Mouse (Mus musculus): ENCODE measurements around the gene Fbxl17. TPM values are rescaled to one million over a fixed set of nuclear protein-coding genes. Genes with fewer than 3 reads are reported as not detected.

The Fbxl17 gene
- polyA plus RNA-seq, 1 experiment from 2014 or later: 6.8 TPM

GRCm38 (mm10) chr17:63017605-63018167 is 482.1 kb downstream of the Fbxl17 start:
- ATAC-seq (ENCODE audit: insufficient number of reproducible peaks, low FRiP score, low TSS enrichment, low read depth) (no peak), DNase-seq (ENCODE audit: low spot score) (no peak)
- Histone ChIP-seq H3K27me3 (ENCODE audit: control insufficient read depth, insufficient read depth, low read length) (no peaks in the 10 kb centered on the region), H3K27ac (replicated peaks; ENCODE audit: low read depth, low read length) (no peak overlapping the region), H3K4me1 (ENCODE audit: control insufficient read depth, insufficient read depth, low read length) (no peaks in the 10 kb centered on the region), H3K9ac (ENCODE audit: low read length) (no peak overlapping the region), H3K36me3 (ENCODE audit: control insufficient read depth, insufficient read depth, low read length) (no peaks in the 10 kb centered on the region), H3K9me3 (ENCODE audit: control insufficient read depth, low read length) (no peaks in the 10 kb centered on the region), H3K4me2 (ENCODE audit: low read depth, severe bottlenecking) (no peak overlapping the region), H3K4me3 (ENCODE audit: low read depth, low read length) (no peak overlapping the region)
- WGBS: 93% methylated on average over 3 of the region's 3 CpGs

GRCm38 (mm10) chr17:63012571-63012923 is 487.3 kb downstream of the Fbxl17 start:
- Histone ChIP-seq H3K36me3 (ENCODE audit: control insufficient read depth, insufficient read depth, low read length) (no peaks in the 10 kb centered on the region), H3K9ac (ENCODE audit: low read length) (no peak overlapping the region), H3K9me3 (ENCODE audit: control insufficient read depth, low read length) (no peaks in the 10 kb centered on the region), H3K27me3 (ENCODE audit: control insufficient read depth, insufficient read depth, low read length) (no peaks in the 10 kb centered on the region), H3K4me3 (ENCODE audit: low read depth, low read length) (no peak overlapping the region), H3K27ac (replicated peaks; ENCODE audit: low read depth, low read length) (no peak overlapping the region), H3K4me1 (ENCODE audit: control insufficient read depth, insufficient read depth, low read length) (peaks cover 7% of the 10 kb centered on the region), H3K4me2 (ENCODE audit: low read depth, severe bottlenecking) (no peak overlapping the region)
- WGBS: 55% methylated on average over 3 of the region's 3 CpGs
- DNase-seq (ENCODE audit: low spot score) (no peak), ATAC-seq (ENCODE audit: insufficient number of reproducible peaks, low FRiP score, low TSS enrichment, low read depth) (no peak)

DNA sequence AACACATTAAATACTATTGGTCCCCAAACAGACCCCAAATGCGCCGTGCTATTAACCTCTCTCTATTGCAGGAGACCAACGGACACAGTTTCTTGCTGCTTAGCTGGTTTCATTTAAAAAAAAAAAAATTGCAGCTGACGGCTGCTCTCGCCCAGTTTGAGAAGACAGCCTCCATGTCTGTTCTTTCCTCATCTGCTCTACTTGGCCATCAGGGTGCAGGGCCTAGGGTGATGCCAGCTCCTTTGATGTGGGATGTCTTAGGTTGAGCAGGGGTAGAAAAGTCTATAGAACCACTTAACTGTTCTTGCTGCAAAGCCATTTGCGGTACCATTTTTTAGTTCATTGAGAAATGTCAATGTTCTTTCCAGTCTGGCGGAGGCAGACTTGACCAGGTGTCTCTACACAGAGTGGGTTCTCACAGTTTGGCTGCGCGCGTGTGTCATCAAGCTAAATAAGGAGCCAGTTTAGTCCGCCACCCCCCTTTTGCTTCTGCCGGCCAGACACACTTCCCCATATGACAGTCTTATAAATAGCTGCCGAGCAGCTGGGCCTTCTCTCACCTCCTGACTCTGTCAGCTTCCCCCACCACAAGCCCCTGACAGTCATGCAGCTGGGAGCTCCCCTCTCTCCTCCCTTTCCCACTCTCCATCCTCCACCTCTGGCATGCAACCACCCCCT is 487.8 kb downstream of the Fbxl17 start:
- 71% methylated on average over 13 of the region's 13 CpGs for WGBS
- Histone ChIP-seq H3K9me3 (ENCODE audit: control insufficient read depth, low read length) (no peaks in the 10 kb centered on the region), H3K4me3 (ENCODE audit: low read depth, low read length) (no peak overlapping the region), H3K27ac (replicated peaks; ENCODE audit: low read depth, low read length) (no peak overlapping the region), H3K4me1 (ENCODE audit: control insufficient read depth, insufficient read depth, low read length) (peaks cover 9% of the 10 kb centered on the region), H3K36me3 (ENCODE audit: control insufficient read depth, insufficient read depth, low read length) (no peaks in the 10 kb centered on the region), H3K27me3 (ENCODE audit: control insufficient read depth, insufficient read depth, low read length) (no peaks in the 10 kb centered on the region), H3K4me2 (ENCODE audit: low read depth, severe bottlenecking) (no peak overlapping the region), H3K9ac (ENCODE audit: low read length) (no peak overlapping the region)
- ATAC-seq (ENCODE audit: insufficient number of reproducible peaks, low FRiP score, low TSS enrichment, low read depth): no peak
- DNase-seq (ENCODE audit: low spot score): no peak

DNA sequence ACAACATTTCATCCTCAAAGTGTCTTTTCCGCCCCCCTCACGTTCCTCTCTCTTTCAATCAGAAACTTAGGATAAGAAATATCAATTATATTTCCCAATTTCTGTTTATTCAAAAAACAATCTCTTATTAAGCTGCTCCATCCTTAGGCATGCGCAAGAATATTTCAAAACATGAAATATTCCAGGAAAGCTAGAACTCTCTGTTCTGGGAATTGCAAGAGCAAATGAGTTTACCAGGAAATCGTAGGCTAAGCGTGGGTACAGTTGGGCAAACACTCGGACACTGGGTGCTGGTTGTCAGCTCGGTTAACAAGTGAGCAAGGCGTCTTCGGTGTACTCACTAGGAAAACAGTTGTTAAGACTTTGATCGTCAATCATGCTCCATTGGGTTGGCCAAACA is 489.0 kb downstream of the Fbxl17 start:
- Histone ChIP-seq H3K27ac (replicated peaks; ENCODE audit: low read depth, low read length) (no peak overlapping the region), H3K4me1 (ENCODE audit: control insufficient read depth, insufficient read depth, low read length) (peaks cover 9% of the 10 kb centered on the region), H3K27me3 (ENCODE audit: control insufficient read depth, insufficient read depth, low read length) (no peaks in the 10 kb centered on the region), H3K36me3 (ENCODE audit: control insufficient read depth, insufficient read depth, low read length) (no peaks in the 10 kb centered on the region), H3K9ac (ENCODE audit: low read length) (no peak overlapping the region), H3K4me2 (ENCODE audit: low read depth, severe bottlenecking) (no peak overlapping the region), H3K9me3 (ENCODE audit: control insufficient read depth, low read length) (no peaks in the 10 kb centered on the region), H3K4me3 (ENCODE audit: low read depth, low read length) (no peak overlapping the region)
- DNase-seq (ENCODE audit: low spot score) (no peak), ATAC-seq (ENCODE audit: insufficient number of reproducible peaks, low FRiP score, low TSS enrichment, low read depth) (no peak)
- WGBS: 94% methylated on average over 10 of the region's 10 CpGs

DNA sequence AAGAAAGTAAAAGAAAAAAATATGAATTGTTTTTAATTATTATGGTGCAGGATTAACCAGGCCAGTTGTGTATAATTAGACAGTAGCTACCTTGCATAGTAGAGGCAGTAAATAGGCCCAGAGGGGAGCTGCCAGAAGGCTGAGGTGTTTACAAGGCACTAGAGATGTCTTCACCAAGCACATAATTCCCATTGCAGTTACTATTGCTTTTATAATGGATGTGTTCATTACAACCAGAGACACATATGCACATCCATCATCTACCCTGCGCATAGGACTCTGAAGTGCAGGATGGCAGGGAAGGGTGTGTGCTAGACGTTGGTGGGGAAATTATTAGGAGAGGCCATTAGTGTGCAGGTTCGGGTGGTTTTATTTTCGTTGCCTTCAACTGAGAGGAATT is 491.0 kb downstream of the Fbxl17 start:
- H3K4me1 ChIP-seq (ENCODE audit: control insufficient read depth, insufficient read depth, low read length): peaks cover 13% of the 10 kb centered on the region
- no peaks in the 10 kb centered on the region for H3K27me3 ChIP-seq (ENCODE audit: control insufficient read depth, insufficient read depth, low read length)
- ATAC-seq (ENCODE audit: insufficient number of reproducible peaks, low FRiP score, low TSS enrichment, low read depth): no peak
- H3K4me3 ChIP-seq (ENCODE audit: low read depth, low read length): no peak overlapping the region
- no peak for DNase-seq (ENCODE audit: low spot score)
- no peak overlapping the region for H3K9ac ChIP-seq (ENCODE audit: low read length)
- WGBS: 25% methylated on average over 4 of the region's 4 CpGs
- no peaks in the 10 kb centered on the region for H3K9me3 ChIP-seq (ENCODE audit: control insufficient read depth, low read length)
- no peak overlapping the region for H3K27ac ChIP-seq (replicated peaks; ENCODE audit: low read depth, low read length)
- H3K36me3 ChIP-seq (ENCODE audit: control insufficient read depth, insufficient read depth, low read length): no peaks in the 10 kb centered on the region
- H3K4me2 ChIP-seq (ENCODE audit: low read depth, severe bottlenecking): no peak overlapping the region

DNA sequence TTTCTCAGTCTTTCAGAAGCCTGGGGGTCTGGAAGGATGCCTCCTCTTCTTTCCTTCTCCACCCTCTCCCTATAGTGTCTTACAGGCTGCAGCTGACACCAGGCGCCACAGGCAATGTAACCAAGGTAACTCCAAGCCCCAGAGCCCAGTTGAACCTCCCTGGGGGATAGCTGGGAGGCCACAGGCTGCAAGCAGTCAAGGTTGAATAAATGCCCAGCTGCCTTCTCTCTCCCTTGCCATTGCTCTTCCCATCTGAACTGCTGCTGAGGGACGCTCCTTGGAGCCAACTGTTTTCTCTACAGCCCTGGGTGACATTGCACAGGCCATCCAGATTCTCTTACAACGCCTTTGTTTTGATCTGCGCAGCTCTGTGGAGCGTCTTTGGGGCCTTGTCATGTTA is 491.5 kb downstream of the Fbxl17 start:
- H3K9me3 ChIP-seq (ENCODE audit: control insufficient read depth, low read length): no peaks in the 10 kb centered on the region
- H3K27ac ChIP-seq (replicated peaks; ENCODE audit: low read depth, low read length): no peak overlapping the region
- H3K4me1 ChIP-seq (ENCODE audit: control insufficient read depth, insufficient read depth, low read length): peaks cover 13% of the 10 kb centered on the region
- WGBS: 22% methylated on average over 5 of the region's 5 CpGs
- DNase-seq (ENCODE audit: low spot score): peak; percentile 42
- ATAC-seq (ENCODE audit: insufficient number of reproducible peaks, low FRiP score, low TSS enrichment, low read depth): no peak
- no peak overlapping the region for H3K9ac ChIP-seq (ENCODE audit: low read length)
- no peak overlapping the region for H3K4me2 ChIP-seq (ENCODE audit: low read depth, severe bottlenecking)
- H3K4me3 ChIP-seq (ENCODE audit: low read depth, low read length): no peak overlapping the region
- no peaks in the 10 kb centered on the region for H3K27me3 ChIP-seq (ENCODE audit: control insufficient read depth, insufficient read depth, low read length)
- H3K36me3 ChIP-seq (ENCODE audit: control insufficient read depth, insufficient read depth, low read length): no peaks in the 10 kb centered on the region

- no peaks in the 10 kb centered on the region for H3K36me3 ChIP-seq (ENCODE audit: control insufficient read depth, insufficient read depth, low read length)
- DNase-seq (ENCODE audit: low spot score) (no peak), ATAC-seq (ENCODE audit: insufficient number of reproducible peaks, low FRiP score, low TSS enrichment, low read depth) (no peak)
- H3K27me3 ChIP-seq (ENCODE audit: control insufficient read depth, insufficient read depth, low read length): no peaks in the 10 kb centered on the region
- no peak overlapping the region for H3K27ac ChIP-seq (replicated peaks; ENCODE audit: low read depth, low read length)
- no peak overlapping the region for H3K4me3 ChIP-seq (ENCODE audit: low read depth, low read length)
- no peak overlapping the region for H3K9ac ChIP-seq (ENCODE audit: low read length)
- WGBS: 62% methylated on average over 12 of the region's 12 CpGs
- H3K4me1 ChIP-seq (ENCODE audit: control insufficient read depth, insufficient read depth, low read length): peaks cover 13% of the 10 kb centered on the region
- no peaks in the 10 kb centered on the region for H3K9me3 ChIP-seq (ENCODE audit: control insufficient read depth, low read length)
- no peak overlapping the region for H3K4me2 ChIP-seq (ENCODE audit: low read depth, severe bottlenecking)
Observed at GRCm38 (mm10) chr17:63007876-63008275, 491.9 kb downstream of the Fbxl17 start.

Data from limb, embryonic 11.5 days (tissue).